Mouse (Mus musculus): ENCODE measurements around the gene Sec62.
"Not testable (repeated sequence)": the region's sequence is repeated elsewhere in the genome, so short reads cannot be mapped to it uniquely, and the experiment has no call there.

Gene Sec62

GRCm38 (mm10) chr3:30833254-30833653 is 40.6 kb downstream of the Sec62 start:
- no peak for DNase-seq

- DNase-seq = no peak
These were observed 53.1 kb downstream of the Sec62 start for GRCm38 (mm10) chr3:30845755-30846154.

GRCm38 (mm10) chr3:30847413-30847812 is 54.7 kb downstream of the Sec62 start:
- DNase-seq = no peak

- no peak for DNase-seq
These were observed 58.7 kb downstream of the Sec62 start for GRCm38 (mm10) chr3:30851422-30851821.

- DNase-seq = no peak
These were observed 60.9 kb downstream of the Sec62 start for GRCm38 (mm10) chr3:30853596-30853995.

GRCm38 (mm10) chr3:30855604-30856458 is 63.2 kb downstream of the Sec62 start, which contains the start of gene Gpr160:
TSS of gene Gpr160 (plus strand) at chr3:30855950.
- DNase-seq = peak; percentile 43

GRCm38 (mm10) chr3:30859599-30859998 is 66.9 kb downstream of the Sec62 start:
- DNase-seq = not testable (repeated sequence)

- no peak for DNase-seq
These were observed 68.0 kb downstream of the Sec62 start for GRCm38 (mm10) chr3:30860705-30861104.

- no peak for DNase-seq
These were observed 71.2 kb downstream of the Sec62 start for GRCm38 (mm10) chr3:30863712-30864435.

- no peak for DNase-seq
These were observed 72.0 kb downstream of the Sec62 start for GRCm38 (mm10) chr3:30864640-30865039.

- no peak for DNase-seq
These were observed 75.5 kb downstream of the Sec62 start for GRCm38 (mm10) chr3:30868176-30868575.

GRCm38 (mm10) chr3:30868625-30869024 is 76.0 kb downstream of the Sec62 start:
- DNase-seq = no peak

- no peak for DNase-seq
These were observed 77.3 kb downstream of the Sec62 start for GRCm38 (mm10) chr3:30869995-30870394.
